Mouse (Mus musculus) lung, embryonic 15.5 days (tissue): Measurements from ENCODE around the gene Gm614. TPM values are rescaled to one million over a fixed set of nuclear protein-coding genes. Genes with fewer than 3 reads are reported as not detected.

Source experiments
- ATAC-seq: fragments of 200-750 bp; cut with Nextera tagmentation; 2 replicates; pipeline ENCODE4 v1.8.0; 2017; ENCODE audit warnings: moderate number of reproducible peaks, borderline replicate concordance; ENCODE audit not compliant: low FRiP score, low TSS enrichment; ENCODE audit errors: extremely low read depth
- H3K27ac ChIP-seq: fragments of 300-500 bp; sonication (generic); 2 replicates; pipeline ENCODE4 v1.5.1; 2015; ENCODE audit warnings: moderate library complexity, mild to moderate bottlenecking, inconsistent platforms
- H3K27me3 ChIP-seq: fragments of 300-500 bp; sonication (generic); 2 replicates; pipeline ENCODE4 v1.6.1; 2015; ENCODE audit warnings: inconsistent platforms
- H3K36me3 ChIP-seq: fragments of 300-500 bp; sonication (generic); 2 replicates; pipeline ENCODE4 v1.6.1; 2015; ENCODE audit warnings: inconsistent platforms
- H3K4me1 ChIP-seq: fragments of 300-500 bp; sonication (generic); 2 replicates; pipeline ENCODE4 v1.6.1; 2015; ENCODE audit warnings: inconsistent platforms
- H3K4me2 ChIP-seq: fragments of 300-500 bp; sonication (generic); 2 replicates; pipeline ENCODE4 v1.6.1; 2015; ENCODE audit warnings: inconsistent platforms, mild to moderate bottlenecking, moderate library complexity
- H3K4me3 ChIP-seq: fragments of 300-500 bp; sonication (generic); 2 replicates; pipeline ENCODE4 v1.5.1; 2015; ENCODE audit warnings: mild to moderate bottlenecking, inconsistent platforms
- H3K9ac ChIP-seq: fragments of 300-500 bp; sonication (generic); 2 replicates; pipeline ENCODE4 v1.6.1; 2015; ENCODE audit warnings: inconsistent platforms
- H3K9me3 ChIP-seq: fragments of 300-500 bp; sonication (generic); 2 replicates; pipeline ENCODE4 v1.6.1; 2016; ENCODE audit warnings: inconsistent platforms
- WGBS: fragments of 180-500 bp; shearing (Covaris S2); methylation state at CpG from one replicate; pipeline ENCODE4 v1.1.7; 2015; 5-methylcytosine and 5-hydroxymethylcytosine counted together
- polyA plus RNA-seq: library from polyadenylated mRNA; unstranded; fragments of >200 nt; fragmentation: Nextera tagmentation; extraction: Ambion mirVana; gene quantifications from 2 replicates; pipeline ENCODE4 v1.2.1, GENCODE M21; 2015

Gm614 gene
- polyA plus RNA-seq, 1 experiment from 2014 or later: not detected

DNA sequence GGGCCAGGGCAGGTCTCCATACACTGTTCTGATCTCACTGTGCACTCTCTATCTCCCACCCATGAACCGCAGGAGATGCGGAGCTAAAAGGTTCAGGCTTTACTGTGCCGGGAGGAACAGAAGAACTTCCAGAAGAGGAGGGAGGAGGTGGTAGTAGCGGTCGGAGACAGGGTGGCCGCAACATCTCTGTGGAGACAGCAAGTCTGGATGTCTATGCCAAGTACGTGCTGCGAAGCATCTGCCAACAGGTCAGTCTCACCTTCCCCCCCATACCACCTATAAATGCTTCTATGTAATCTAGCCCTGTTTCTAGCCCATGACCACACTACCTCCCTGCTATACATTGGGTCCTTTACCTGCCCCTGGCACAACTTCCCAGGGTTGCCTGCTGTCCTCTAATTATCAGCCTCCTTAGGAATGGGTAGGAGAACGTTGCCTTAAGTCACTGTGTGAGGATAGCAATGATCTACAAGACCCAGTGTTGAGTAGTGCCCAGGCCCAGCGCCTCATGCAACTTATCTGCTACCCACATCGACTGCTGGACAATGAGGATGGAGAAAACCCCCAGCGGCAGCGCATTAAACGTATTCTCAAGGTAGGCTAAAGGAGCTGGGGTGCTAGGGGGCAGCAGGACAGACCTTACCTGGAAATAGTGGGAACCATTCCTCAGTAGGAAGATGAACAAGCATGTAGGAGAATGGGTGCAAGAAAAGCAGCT, 22.3 kb upstream of the Gm614 start:
- no peaks in the 10 kb centered on the region for H3K27me3 ChIP-seq
- no peak overlapping the region for H3K4me3 ChIP-seq
- H3K4me2 ChIP-seq: no peak overlapping the region
- H3K36me3 ChIP-seq: peaks cover 40% of the 10 kb centered on the region
- ATAC-seq: no peak
- WGBS: 88% methylated on average over 14 of the region's 14 CpGs
- H3K9ac ChIP-seq: no peak overlapping the region
- no peaks in the 10 kb centered on the region for H3K9me3 ChIP-seq
- no peak overlapping the region for H3K27ac ChIP-seq
- no peaks in the 10 kb centered on the region for H3K4me1 ChIP-seq

- no peaks in the 10 kb centered on the region for H3K4me1 ChIP-seq
- WGBS: 22% methylated on average over 6 of the region's 6 CpGs
- H3K36me3 ChIP-seq: peaks cover 45% of the 10 kb centered on the region
- H3K9ac ChIP-seq: no peak overlapping the region
- no peak overlapping the region for H3K27ac ChIP-seq
- no peak for ATAC-seq
- no peaks in the 10 kb centered on the region for H3K9me3 ChIP-seq
- H3K4me3 ChIP-seq: no peak overlapping the region
- H3K27me3 ChIP-seq: no peaks in the 10 kb centered on the region
- H3K4me2 ChIP-seq: no peak overlapping the region
These were observed 21.7 kb upstream of the Gm614 start for GRCm38 (mm10) chrX:101285534-101285933.

DNA sequence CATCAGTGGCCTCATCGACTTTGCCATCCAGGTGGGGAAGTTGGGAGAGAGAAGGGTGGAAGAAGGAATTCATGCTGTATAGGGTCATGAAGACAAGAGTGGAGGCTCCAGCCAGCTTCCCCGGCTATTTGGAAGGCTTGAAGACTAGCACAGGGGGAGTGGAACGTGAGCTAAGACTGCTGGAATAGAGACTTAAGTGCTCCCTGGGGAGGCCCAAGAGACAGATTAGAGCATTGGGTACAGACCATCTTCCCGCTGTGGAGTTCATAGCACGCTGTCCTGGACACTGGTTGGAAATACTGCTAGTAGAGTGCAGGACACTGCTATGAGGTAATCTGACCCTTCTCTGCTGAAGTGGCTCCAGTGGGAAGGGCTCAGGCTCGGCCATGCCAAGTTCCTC, 19.0 kb upstream of the Gm614 start:
- 70% methylated on average over 6 of the region's 6 CpGs for WGBS
- H3K9ac ChIP-seq: no peak overlapping the region
- H3K36me3 ChIP-seq: peaks cover 52% of the 10 kb centered on the region
- H3K9me3 ChIP-seq: no peaks in the 10 kb centered on the region
- no peak overlapping the region for H3K27ac ChIP-seq
- no peak overlapping the region for H3K4me3 ChIP-seq
- H3K4me2 ChIP-seq: no peak overlapping the region
- ATAC-seq: no peak
- no peaks in the 10 kb centered on the region for H3K27me3 ChIP-seq
- H3K4me1 ChIP-seq: no peaks in the 10 kb centered on the region

DNA sequence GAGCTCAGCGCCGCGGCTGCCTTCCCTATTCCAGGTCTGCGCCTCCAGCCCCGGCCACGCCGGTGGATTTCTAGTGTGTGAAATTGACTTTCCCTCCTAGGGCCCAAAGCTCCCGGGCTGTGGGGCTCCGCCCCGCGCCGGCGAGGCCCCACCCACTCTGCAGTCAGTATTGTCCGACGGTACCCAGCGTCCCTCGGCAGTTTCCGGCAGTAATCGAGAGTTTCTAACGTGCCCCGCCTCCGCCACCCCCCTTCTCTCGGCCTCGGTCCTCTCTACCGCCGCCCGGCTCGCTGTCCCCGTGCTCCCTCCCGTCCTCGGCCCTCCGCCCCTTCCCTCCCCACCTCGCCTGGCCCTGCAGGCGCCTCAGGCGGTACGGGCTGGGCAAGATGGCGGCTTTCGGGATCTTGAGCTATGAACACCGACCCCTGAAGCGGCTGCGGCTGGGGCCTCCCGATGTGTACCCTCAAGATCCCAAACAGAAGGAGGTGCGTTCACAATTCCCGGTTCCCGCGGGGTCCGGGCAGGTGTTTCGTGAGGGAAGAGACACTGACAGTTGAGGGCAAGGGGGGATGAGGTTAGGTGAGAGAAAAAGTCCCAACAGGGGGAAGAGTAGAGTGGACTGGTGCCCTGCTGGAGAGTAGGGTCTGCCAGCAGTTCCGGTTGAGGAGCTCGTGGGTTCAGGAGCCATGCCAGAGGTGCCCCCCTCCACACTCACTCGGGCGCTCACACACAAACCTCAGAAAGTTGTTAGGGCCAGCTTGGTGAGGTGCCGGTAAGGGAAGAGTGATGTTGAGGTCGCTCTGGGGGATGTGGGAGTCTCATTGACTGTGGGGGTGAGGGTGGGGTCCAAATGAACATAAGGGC, 10.3 kb upstream of the Gm614 start, which contains the start of gene Med12:
TSS of gene Med12 (plus strand) at position 156 of the 864 bp plus-strand sequence.
- H3K4me2 ChIP-seq: peak within 1 kb of the TSS; percentile 51
- peak within 1 kb of the TSS; percentile 57 for H3K4me3 ChIP-seq
- peak within 1 kb of the TSS; percentile 44; the same call in 1 of the 2 replicates for H3K27ac ChIP-seq
- peaks cover 5% of the 10 kb centered on the region for H3K4me1 ChIP-seq
- ATAC-seq: peak; percentile 98
- 17% methylated on average over 52 of the region's 54 CpGs for WGBS
- peaks cover 5% of the 10 kb centered on the region; the same call in 1 of the 2 replicates for H3K27me3 ChIP-seq
- no peaks in the 10 kb centered on the region for H3K9me3 ChIP-seq
- peaks cover 13% of the 10 kb centered on the region for H3K36me3 ChIP-seq
- peak within 1 kb of the TSS; percentile 68 for H3K9ac ChIP-seq

GRCm38 (mm10) chrX:101273410-101273809, 9.6 kb upstream of the Gm614 start:
- Histone ChIP-seq H3K4me3 (peak overlapping the region; percentile 57), H3K4me2 (peak overlapping the region; percentile 51), H3K36me3 (peaks cover 9% of the 10 kb centered on the region), H3K9ac (no peak overlapping the region), H3K9me3 (no peaks in the 10 kb centered on the region), H3K27me3 (peaks cover 5% of the 10 kb centered on the region; the same call in 1 of the 2 replicates), H3K4me1 (peaks cover 5% of the 10 kb centered on the region), H3K27ac (peak overlapping the region; percentile 23; the same call in 1 of the 2 replicates)
- 19% methylated on average over 6 of the region's 6 CpGs for WGBS
- ATAC-seq: peak; percentile 23; the same call in 1 of the 2 replicates

DNA sequence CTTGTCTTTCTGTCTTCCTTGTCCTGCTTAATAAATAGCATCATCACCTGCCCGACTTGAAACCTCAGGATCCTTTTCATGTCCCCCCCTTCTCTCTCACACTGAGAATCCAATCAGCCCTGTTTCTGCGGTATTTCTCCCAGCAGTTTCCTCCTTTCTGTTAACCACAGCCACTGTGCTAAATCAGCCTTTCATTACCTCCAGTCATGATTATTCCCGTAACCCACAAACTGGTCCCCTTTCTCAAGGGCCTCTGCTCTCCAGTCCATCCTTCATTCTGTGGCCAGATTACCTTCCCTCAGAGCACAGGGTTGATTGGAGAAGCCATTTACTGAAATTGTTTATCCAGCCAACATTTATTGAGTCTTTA, 4.9 kb upstream of the Gm614 start, which contains the start of gene Gm20489:
TSS of gene Gm20489 (minus strand) at position 269 of the 370 bp plus-strand sequence.
- no peak within 1 kb of the TSS for H3K4me3 ChIP-seq

DNA sequence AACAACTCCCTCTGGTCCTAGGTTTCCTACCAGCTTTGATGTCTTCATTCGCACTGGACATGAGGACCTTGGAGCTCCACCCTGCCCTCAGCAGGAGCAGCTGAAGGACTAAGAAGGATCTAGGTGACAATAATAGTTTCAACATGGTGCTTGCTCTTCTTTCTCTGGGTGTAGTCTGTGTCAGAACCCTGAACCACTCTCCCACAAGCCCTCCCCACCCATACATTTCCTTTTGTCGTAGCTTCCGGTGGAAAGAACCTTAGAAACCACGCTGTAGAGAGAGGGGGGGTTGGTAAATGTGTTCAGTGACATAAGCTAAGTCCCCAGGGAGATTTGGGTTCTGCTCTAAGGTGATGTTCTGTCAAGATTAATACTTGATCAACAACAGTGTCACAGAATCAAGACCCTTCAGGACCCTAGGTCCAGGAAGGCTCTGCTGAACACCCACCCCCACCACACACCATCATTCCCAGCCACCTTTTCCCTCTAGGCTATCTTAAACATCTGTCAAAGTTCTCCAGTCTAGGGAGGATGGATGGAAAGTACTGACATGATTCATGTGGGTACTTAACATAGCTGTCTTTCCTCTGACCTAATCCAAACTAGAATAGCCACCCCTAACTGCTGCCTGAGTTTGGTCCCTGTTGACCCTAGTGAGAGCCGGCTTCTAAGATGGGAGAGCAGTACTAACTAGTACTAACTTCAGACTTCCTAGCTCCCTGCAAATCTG, 4.4 kb upstream of the Gm614 start, which contains the start of gene Il2rg:
TSS of gene Il2rg (minus strand) at position 231 of the 730 bp plus-strand sequence.
- no peak for ATAC-seq
- no peaks in the 10 kb centered on the region for H3K4me1 ChIP-seq
- no peak within 1 kb of the TSS for H3K9ac ChIP-seq
- no peaks in the 10 kb centered on the region for H3K36me3 ChIP-seq
- H3K27me3 ChIP-seq: peaks cover 5% of the 10 kb centered on the region; the same call in 1 of the 2 replicates
- 51% methylated on average over 5 of the region's 5 CpGs for WGBS
- H3K9me3 ChIP-seq: no peaks in the 10 kb centered on the region
- H3K4me3 ChIP-seq: no peak within 1 kb of the TSS
- no peak within 1 kb of the TSS for H3K27ac ChIP-seq
- peak within 1 kb of the TSS; percentile 13; the same call in 1 of the 2 replicates for H3K4me2 ChIP-seq

More for the DNA sequence above, 4.9 kb upstream of the Gm614 start, which contains the start of gene Gm20489:
- no peak within 1 kb of the TSS for H3K9ac ChIP-seq
- H3K27me3 ChIP-seq: peaks cover 5% of the 10 kb centered on the region; the same call in 1 of the 2 replicates
- WGBS: 59% methylated on average over 3 of the region's 3 CpGs
- H3K9me3 ChIP-seq: no peaks in the 10 kb centered on the region
- no peaks in the 10 kb centered on the region for H3K4me1 ChIP-seq
- no peaks in the 10 kb centered on the region for H3K36me3 ChIP-seq
- H3K27ac ChIP-seq: no peak within 1 kb of the TSS
- no peak for ATAC-seq
- peak within 1 kb of the TSS; percentile 13; the same call in 1 of the 2 replicates for H3K4me2 ChIP-seq

DNA sequence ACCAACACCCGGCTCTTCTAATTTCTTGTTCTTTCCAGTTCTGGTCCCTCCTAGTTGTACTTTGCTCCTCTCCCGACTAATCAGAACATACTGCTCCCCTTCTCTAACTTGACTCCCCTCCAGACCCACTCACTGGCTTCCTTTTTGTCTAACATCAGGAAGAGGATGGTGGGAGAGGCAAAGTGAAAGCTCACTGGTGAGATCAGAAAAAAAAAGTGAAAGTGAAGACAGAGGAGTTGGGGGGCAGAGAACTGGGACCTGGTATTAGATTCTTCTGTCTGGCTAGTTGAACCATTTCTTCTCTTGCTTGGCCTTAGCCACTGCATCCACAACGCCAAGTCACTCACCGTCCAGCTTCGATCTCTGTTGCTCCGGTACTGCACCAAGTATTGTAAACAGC, 2.8 kb upstream of the Gm614 start:
- Histone ChIP-seq H3K4me3 (no peak overlapping the region), H3K4me1 (no peaks in the 10 kb centered on the region), H3K9ac (no peak overlapping the region), H3K27me3 (no peaks in the 10 kb centered on the region), H3K36me3 (no peaks in the 10 kb centered on the region), H3K27ac (no peak overlapping the region), H3K4me2 (no peak overlapping the region), H3K9me3 (no peaks in the 10 kb centered on the region)
- no peak for ATAC-seq
- 93% methylated on average over 6 of the region's 6 CpGs for WGBS

GRCm38 (mm10) chrX:101260441-101261325, 3.1 kb downstream of the Gm614 start:
- H3K4me2 ChIP-seq: no peak overlapping the region
- H3K9ac ChIP-seq: no peak overlapping the region
- 22% methylated on average over 11 of the region's 13 CpGs for WGBS
- no peaks in the 10 kb centered on the region for H3K36me3 ChIP-seq
- peaks cover 6% of the 10 kb centered on the region; the same call in 1 of the 2 replicates for H3K4me1 ChIP-seq
- H3K27me3 ChIP-seq: no peaks in the 10 kb centered on the region
- ATAC-seq: peak; percentile 70; the same call in 1 of the 2 replicates
- no peak overlapping the region for H3K4me3 ChIP-seq
- H3K27ac ChIP-seq: peak overlapping the region; percentile 76
- no peaks in the 10 kb centered on the region for H3K9me3 ChIP-seq

DNA sequence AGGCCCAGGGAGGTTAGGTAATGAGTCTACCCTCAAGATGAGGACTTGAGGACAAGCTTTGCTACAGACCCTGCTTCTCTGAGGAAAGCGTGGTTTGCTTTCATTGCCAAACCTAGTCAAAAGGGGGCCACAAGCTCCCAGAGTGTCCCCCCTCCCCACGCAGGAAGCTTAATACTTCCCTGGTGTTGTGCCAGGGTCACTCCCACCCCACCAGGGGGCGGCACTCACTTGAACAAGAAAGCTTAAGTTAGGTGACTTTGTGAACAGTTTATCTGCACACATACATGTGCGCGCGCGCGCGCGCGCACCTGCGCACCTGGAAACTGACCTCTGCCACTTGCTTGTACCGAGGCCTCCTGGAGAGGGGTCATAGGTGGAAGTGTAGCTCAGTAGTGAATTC, 7.2 kb downstream of the Gm614 start:
- Histone ChIP-seq H3K4me3 (no peak overlapping the region), H3K9ac (no peak overlapping the region), H3K4me1 (peaks cover 6% of the 10 kb centered on the region; the same call in 1 of the 2 replicates), H3K36me3 (no peaks in the 10 kb centered on the region), H3K27me3 (no peaks in the 10 kb centered on the region), H3K27ac (no peak overlapping the region), H3K9me3 (no peaks in the 10 kb centered on the region), H3K4me2 (no peak overlapping the region)
- WGBS: 81% methylated on average over 13 of the region's 13 CpGs
- ATAC-seq: no peak
